Mouse (Mus musculus) splenic B cell, adult 2 months (primary cell): Measurements from ENCODE around the gene Krr1.
A peak's percentile ranks its signal among the peaks of the same experiment; 100 is the strongest.

Experiments
- DNase-seq: peaks from one replicate; pipeline ENCODE4 v3.0.0-alpha.2; 2011; ENCODE audit warnings: low read depth, low spot score
- H3K27me3 ChIP-seq: 2 replicates; pipeline ENCODE4 v1.6.1; 2012; ENCODE audit warnings: mild to moderate bottlenecking, low read length, moderate library complexity, mixed read lengths; ENCODE audit not compliant: control insufficient read depth, poor library complexity, insufficient read depth, severe bottlenecking
- H3K36me3 ChIP-seq: 2 replicates; pipeline ENCODE4 v1.6.1; 2012; ENCODE audit warnings: mild to moderate bottlenecking, low read length, moderate library complexity, mixed read lengths; ENCODE audit not compliant: control insufficient read depth, poor library complexity, insufficient read depth, severe bottlenecking

Gene Krr1

GRCm38 (mm10) chr10:111955836-111956235 is 16.6 kb upstream of the Krr1 start:
- no peaks in the 10 kb centered on the region for H3K27me3 ChIP-seq
- no peak for DNase-seq
- no peaks in the 10 kb centered on the region for H3K36me3 ChIP-seq

GRCm38 (mm10) chr10:111957271-111958045 is 15.0 kb upstream of the Krr1 start:
- H3K36me3 ChIP-seq = no peaks in the 10 kb centered on the region
- H3K27me3 ChIP-seq = no peaks in the 10 kb centered on the region
- DNase-seq = peak; percentile 81

- no peaks in the 10 kb centered on the region for H3K36me3 ChIP-seq
- DNase-seq = no peak
- H3K27me3 ChIP-seq = no peaks in the 10 kb centered on the region
Measured at GRCm38 (mm10) chr10:111958046-111958421, 14.4 kb upstream of the Krr1 start.

- Histone ChIP-seq H3K36me3 (no peaks in the 10 kb centered on the region), H3K27me3 (no peaks in the 10 kb centered on the region)
- DNase-seq = no peak
Measured at GRCm38 (mm10) chr10:111959353-111959752, 13.1 kb upstream of the Krr1 start.

GRCm38 (mm10) chr10:111960459-111960858 is 12.0 kb upstream of the Krr1 start:
- H3K27me3 ChIP-seq = no peaks in the 10 kb centered on the region
- no peaks in the 10 kb centered on the region for H3K36me3 ChIP-seq
- DNase-seq = no peak

- Histone ChIP-seq H3K36me3 (no peaks in the 10 kb centered on the region), H3K27me3 (no peaks in the 10 kb centered on the region)
- no peak for DNase-seq
Measured at GRCm38 (mm10) chr10:111966394-111966793, 6.1 kb upstream of the Krr1 start.

GRCm38 (mm10) chr10:111971929-111972328 is 535 bp upstream of the Krr1 start:
- no peak for DNase-seq
- no peaks in the 10 kb centered on the region; the same call in 1 of the 2 replicates for H3K36me3 ChIP-seq
- no peaks in the 10 kb centered on the region for H3K27me3 ChIP-seq

GRCm38 (mm10) chr10:111977584-111977983 is 5.1 kb downstream of the Krr1 start:
- DNase-seq = peak; percentile 87
- H3K36me3 ChIP-seq = peaks cover 6% of the 10 kb centered on the region

GRCm38 (mm10) chr10:111983070-111983469 is 10.6 kb downstream of the Krr1 start:
- no peak for DNase-seq
- Histone ChIP-seq H3K36me3 (peaks cover 22% of the 10 kb centered on the region), H3K27me3 (no peaks in the 10 kb centered on the region)

More at GRCm38 (mm10) chr10:111977584-111977983, 5.1 kb downstream of the Krr1 start:
- H3K27me3 ChIP-seq = no peaks in the 10 kb centered on the region

GRCm38 (mm10) chr10:111986453-111986852 is 14.0 kb downstream of the Krr1 start:
- H3K27me3 ChIP-seq = no peaks in the 10 kb centered on the region
- peaks cover 24% of the 10 kb centered on the region for H3K36me3 ChIP-seq
- DNase-seq = no peak

GRCm38 (mm10) chr10:111995803-111996548 is 23.5 kb downstream of the Krr1 start:
- DNase-seq = peak; percentile 82

GRCm38 (mm10) chr10:111996549-111996904 is 24.1 kb downstream of the Krr1 start:
- Histone ChIP-seq H3K36me3 (no peaks in the 10 kb centered on the region), H3K27me3 (no peaks in the 10 kb centered on the region)
- peak; percentile 43 for DNase-seq

More at GRCm38 (mm10) chr10:111995803-111996548, 23.5 kb downstream of the Krr1 start:
- no peaks in the 10 kb centered on the region for H3K36me3 ChIP-seq
- no peaks in the 10 kb centered on the region for H3K27me3 ChIP-seq

GRCm38 (mm10) chr10:111996911-111997347 is 24.5 kb downstream of the Krr1 start:
- DNase-seq = peak; percentile 89
- H3K36me3 ChIP-seq = no peaks in the 10 kb centered on the region

GRCm38 (mm10) chr10:111997671-111998070 is 25.2 kb downstream of the Krr1 start:
- H3K27me3 ChIP-seq = no peaks in the 10 kb centered on the region
- no peaks in the 10 kb centered on the region for H3K36me3 ChIP-seq
- no peak for DNase-seq

More at GRCm38 (mm10) chr10:111996911-111997347, 24.5 kb downstream of the Krr1 start:
- no peaks in the 10 kb centered on the region for H3K27me3 ChIP-seq

GRCm38 (mm10) chr10:111999765-112000164 is 27.3 kb downstream of the Krr1 start:
- no peaks in the 10 kb centered on the region for H3K27me3 ChIP-seq
- DNase-seq = no peak
- no peaks in the 10 kb centered on the region for H3K36me3 ChIP-seq
